Mouse (Mus musculus): ENCODE measurements around the gene Fbxw21. TPM values are rescaled to one million over a fixed set of nuclear protein-coding genes. Genes with fewer than 3 reads are reported as not detected.

The Fbxw21 gene
- total and polyA plus RNA-seq, 3 experiments: not detected

DNA sequence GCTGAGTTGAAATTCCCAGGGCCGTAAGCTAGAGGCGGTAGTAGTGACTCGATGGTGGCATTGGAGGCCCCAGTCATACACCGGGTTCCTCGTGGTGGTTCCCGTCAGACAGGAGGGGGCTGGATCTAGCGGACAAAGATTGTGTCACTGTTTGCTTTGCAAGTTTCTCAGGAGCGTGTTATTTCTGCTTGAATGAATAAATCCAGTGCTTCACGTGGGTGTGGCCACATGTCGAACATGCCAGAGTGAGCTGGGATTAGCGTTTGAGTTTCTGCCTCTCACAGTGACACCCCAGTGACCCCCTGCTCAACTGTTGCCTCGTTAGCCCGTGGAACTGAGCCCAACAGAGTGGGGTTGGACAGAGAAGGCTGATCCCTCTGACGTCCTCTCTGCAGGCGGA, 71.4 kb downstream of the Fbxw21 start:
- Histone ChIP-seq H3K79me2 (replicated peaks; ENCODE audit: control insufficient read depth, extremely low read depth, insufficient read depth, poor library complexity, severe bottlenecking) (no peaks in the 10 kb centered on the region), H3K27ac (ENCODE audit: insufficient read depth, low read depth) (no peak overlapping the region)

More for the DNA sequence above, 71.4 kb downstream of the Fbxw21 start:
- Histone ChIP-seq H3K9me3 (replicated peaks; ENCODE audit: low read length) (no peaks in the 10 kb centered on the region), H3K4me1 (ENCODE audit: control insufficient read depth in 1 of 2, insufficient read depth in 2 of 2) (peaks cover 4 to 5% of the 10 kb centered on the region in 2 experiments; a peak in 2 of 4 replicates), H3K27me3 (replicated peaks) (peaks cover 13% of the 10 kb centered on the region), H3K4me3 (replicated peaks in 1 of 3; ENCODE audit: low read depth in 2 of 3, low read length in 2 of 3, poor library complexity in 1 of 3) (no peak overlapping the region), H3K9ac (ENCODE audit: insufficient read depth, low read depth) (no peak overlapping the region), H3K4me2 (ENCODE audit: insufficient read depth, low read depth, poor library complexity, severe bottlenecking) (no peak overlapping the region), H3K36me3 (replicated peaks in 1 of 2; ENCODE audit: control insufficient read depth in 1 of 2, insufficient read depth in 1 of 2, low read length in 1 of 2) (peaks cover 28 to 60% of the 10 kb centered on the region in 2 experiments)
- no peak for TF ChIP-seq CTCF (conservative IDR thresholded peaks at IDR 0.05 in 1 of 2, IDR thresholded peaks at IDR 0.05 in 1 of 2; ENCODE audit: low read depth in 2 of 2, low read length in 2 of 2)
- TF ChIP-seq MXI1 (IDR thresholded peaks at IDR 0.05; ENCODE audit: low read depth, low read length): no peak
- TF ChIP-seq TCF12 (IDR thresholded peaks at IDR 0.05; ENCODE audit: low read depth, low read length): no peak
- TF ChIP-seq JUN (IDR thresholded peaks at IDR 0.05; ENCODE audit: insufficient read depth, low read depth, low read length): no peak
- TF ChIP-seq POLR2A (IDR thresholded peaks at IDR 0.05; ENCODE audit: low read depth, low read length): no peak
- no peak for TF ChIP-seq GABPA (IDR thresholded peaks at IDR 0.05; ENCODE audit: insufficient replicate concordance, low read depth, low read length)
- TF ChIP-seq UBTF (IDR thresholded peaks at IDR 0.05; ENCODE audit: low read depth, low read length): no peak
- no peak for TF ChIP-seq CHD2 (IDR thresholded peaks at IDR 0.05; ENCODE audit: low read length)
- TF ChIP-seq ELF1 (IDR thresholded peaks at IDR 0.05; ENCODE audit: low read depth, low read length): no peak
- TF ChIP-seq MAZ (IDR thresholded peaks at IDR 0.05; ENCODE audit: low read depth, low read length): no peak
- no peak for TF ChIP-seq SMC3 (IDR thresholded peaks at IDR 0.05; ENCODE audit: low read depth, low read length)
- no peak for TF ChIP-seq E2F4 (IDR thresholded peaks at IDR 0.05; ENCODE audit: insufficient replicate concordance, low read depth, low read length)
- no peak for TF ChIP-seq RCOR1 (conservative IDR thresholded peaks at IDR 0.05; ENCODE audit: low read depth, low read length)
- TF ChIP-seq ZMIZ1 (IDR thresholded peaks at IDR 0.05; ENCODE audit: low read depth, low read length): no peak
- dilution Hi-C loops (cut with MboI; ENCODE audit: extremely low pct_ligation_motif_present, extremely low pct_unique_long_range_greater_than_20kb, low sequenced_read_pairs): no loop called here
- no peak for DNase-seq (ENCODE audit: extremely low read depth)
- in situ Hi-C loops (cut with MboI; ENCODE audit: low pct_ligation_motif_present, low pct_unique_long_range_greater_than_20kb, low sequenced_read_pairs): no loop called here

Other genes starting within 250 kb of the Fbxw21 start
- gene Tmem89, start 247.4 kb downstream of the Fbxw21 start, total RNA-seq (2012; rRNA removed): not detected in 2 replicates
- gene Tmem89, start 247.4 kb downstream of the Fbxw21 start, total RNA-seq (2014; rRNA removed): not detected in 2 replicates
- gene Tmem89, start 247.4 kb downstream of the Fbxw21 start, polyA plus RNA-seq (2012; ENCODE audit: insufficient read length, low read depth): not detected in 2 replicates
- 327 and 351 TPM in 2 replicates for gene Uqcrc1, start 225.4 kb downstream of the Fbxw21 start, total RNA-seq (2012; rRNA removed)
- 301 and 326 TPM in 2 replicates for gene Uqcrc1, start 225.4 kb downstream of the Fbxw21 start, total RNA-seq (2014; rRNA removed)
- gene Uqcrc1, start 225.4 kb downstream of the Fbxw21 start, polyA plus RNA-seq (2012; ENCODE audit: insufficient read length, low read depth): 293 and 301 TPM in 2 replicates
- 0.98 and 1.1 TPM in 2 replicates for gene Col7a1, start 208.5 kb downstream of the Fbxw21 start, total RNA-seq (2012; rRNA removed)
- 0.31 and 0.86 TPM in 2 replicates for gene Col7a1, start 208.5 kb downstream of the Fbxw21 start, total RNA-seq (2014; rRNA removed)
- gene Col7a1, start 208.5 kb downstream of the Fbxw21 start, polyA plus RNA-seq (2012; ENCODE audit: insufficient read length, low read depth): 2.0 and 3.0 TPM in 2 replicates
- not detected in 2 replicates for gene Ucn2, start 176.0 kb downstream of the Fbxw21 start, total RNA-seq (2012; rRNA removed)
- gene Ucn2, start 176.0 kb downstream of the Fbxw21 start, total RNA-seq (2014; rRNA removed): not detected in 2 replicates
- 0.40 and 0.49 TPM in 2 replicates for gene Ucn2, start 176.0 kb downstream of the Fbxw21 start, polyA plus RNA-seq (2012; ENCODE audit: insufficient read length, low read depth)
- 4.5 and 5.1 TPM in 2 replicates for gene Pfkfb4, start 170.3 kb downstream of the Fbxw21 start, total RNA-seq (2012; rRNA removed)
- gene Pfkfb4, start 170.3 kb downstream of the Fbxw21 start, total RNA-seq (2014; rRNA removed): 5.9 and 6.5 TPM in 2 replicates
- gene Pfkfb4, start 170.3 kb downstream of the Fbxw21 start, polyA plus RNA-seq (2012; ENCODE audit: insufficient read length, low read depth): 6.0 and 6.7 TPM in 2 replicates
- gene Shisa5, start 123.5 kb downstream of the Fbxw21 start, total RNA-seq (2012; rRNA removed): 134 and 153 TPM in 2 replicates
- 156 and 170 TPM in 2 replicates for gene Shisa5, start 123.5 kb downstream of the Fbxw21 start, total RNA-seq (2014; rRNA removed)
- gene Shisa5, start 123.5 kb downstream of the Fbxw21 start, polyA plus RNA-seq (2012; ENCODE audit: insufficient read length, low read depth): 121 and 166 TPM in 2 replicates
- 20.8 and 31.5 TPM in 2 replicates for gene Trex1, start 102.3 kb downstream of the Fbxw21 start, total RNA-seq (2012; rRNA removed)
- 20.1 and 21.1 TPM in 2 replicates for gene Trex1, start 102.3 kb downstream of the Fbxw21 start, total RNA-seq (2014; rRNA removed)
- gene Trex1, start 102.3 kb downstream of the Fbxw21 start, polyA plus RNA-seq (2012; ENCODE audit: insufficient read length, low read depth): 15.8 and 22.9 TPM in 2 replicates
- gene Atrip, start 87.9 kb downstream of the Fbxw21 start, total RNA-seq (2012; rRNA removed): 18.0 and 19.3 TPM in 2 replicates
- gene Atrip, start 87.9 kb downstream of the Fbxw21 start, total RNA-seq (2014; rRNA removed): 16.2 and 17.6 TPM in 2 replicates
- gene Atrip, start 87.9 kb downstream of the Fbxw21 start, polyA plus RNA-seq (2012; ENCODE audit: insufficient read length, low read depth): 21.3 and 24.1 TPM in 2 replicates
- gene Ccdc51, start 79.5 kb downstream of the Fbxw21 start, total RNA-seq (2012; rRNA removed): 18.2 TPM in 2 replicates
- gene Ccdc51, start 79.5 kb downstream of the Fbxw21 start, total RNA-seq (2014; rRNA removed): 15.9 and 16.2 TPM in 2 replicates
- 7.6 and 8.6 TPM in 2 replicates for gene Ccdc51, start 79.5 kb downstream of the Fbxw21 start, polyA plus RNA-seq (2012; ENCODE audit: insufficient read length, low read depth)
- 255 and 369 TPM in 2 replicates for gene Tma7, start 79.5 kb downstream of the Fbxw21 start, total RNA-seq (2012; rRNA removed)
- 336 and 356 TPM in 2 replicates for gene Tma7, start 79.5 kb downstream of the Fbxw21 start, total RNA-seq (2014; rRNA removed)
- 494 and 529 TPM in 2 replicates for gene Tma7, start 79.5 kb downstream of the Fbxw21 start, polyA plus RNA-seq (2012; ENCODE audit: insufficient read length, low read depth)
- gene Plxnb1, start 66.7 kb downstream of the Fbxw21 start, total RNA-seq (2012; rRNA removed): under 0.01 TPM in 1 of 2 replicates, not detected in the other
- not detected in 2 replicates for gene Plxnb1, start 66.7 kb downstream of the Fbxw21 start, total RNA-seq (2014; rRNA removed)
- gene Plxnb1, start 66.7 kb downstream of the Fbxw21 start, polyA plus RNA-seq (2012; ENCODE audit: insufficient read length, low read depth): not detected in 2 replicates
- not detected in 2 replicates for gene Fbxw13, start 33.9 kb upstream of the Fbxw21 start, total RNA-seq (2012; rRNA removed)
- gene Fbxw13, start 33.9 kb upstream of the Fbxw21 start, total RNA-seq (2014; rRNA removed): not detected in 2 replicates
- not detected in 2 replicates for gene Fbxw13, start 33.9 kb upstream of the Fbxw21 start, polyA plus RNA-seq (2012; ENCODE audit: insufficient read length, low read depth)
- not detected in 2 replicates for gene Fbxw20, start 72.7 kb upstream of the Fbxw21 start, total RNA-seq (2012; rRNA removed)
- gene Fbxw20, start 72.7 kb upstream of the Fbxw21 start, total RNA-seq (2014; rRNA removed): not detected in 2 replicates
- not detected in 2 replicates for gene Fbxw20, start 72.7 kb upstream of the Fbxw21 start, polyA plus RNA-seq (2012; ENCODE audit: insufficient read length, low read depth)
- not detected in 2 replicates for gene Fbxw14, start 125.6 kb upstream of the Fbxw21 start, total RNA-seq (2012; rRNA removed)
- gene Fbxw14, start 125.6 kb upstream of the Fbxw21 start, total RNA-seq (2014; rRNA removed): not detected in 2 replicates
- not detected in 2 replicates for gene Fbxw14, start 125.6 kb upstream of the Fbxw21 start, polyA plus RNA-seq (2012; ENCODE audit: insufficient read length, low read depth)
- not detected in 2 replicates for gene Fbxw28, start 177.6 kb upstream of the Fbxw21 start, total RNA-seq (2012; rRNA removed)
- gene Fbxw28, start 177.6 kb upstream of the Fbxw21 start, total RNA-seq (2014; rRNA removed): not detected in 2 replicates
- not detected in 2 replicates for gene Fbxw28, start 177.6 kb upstream of the Fbxw21 start, polyA plus RNA-seq (2012; ENCODE audit: insufficient read length, low read depth)
- gene Fbxw22, start 242.3 kb upstream of the Fbxw21 start, total RNA-seq (2012; rRNA removed): not detected in 2 replicates
- not detected in 2 replicates for gene Fbxw22, start 242.3 kb upstream of the Fbxw21 start, total RNA-seq (2014; rRNA removed)
- not detected in 2 replicates for gene Fbxw22, start 242.3 kb upstream of the Fbxw21 start, polyA plus RNA-seq (2012; ENCODE audit: insufficient read length, low read depth)

Measured in CH12.LX (cell line).